In the genomic region with DNA sequence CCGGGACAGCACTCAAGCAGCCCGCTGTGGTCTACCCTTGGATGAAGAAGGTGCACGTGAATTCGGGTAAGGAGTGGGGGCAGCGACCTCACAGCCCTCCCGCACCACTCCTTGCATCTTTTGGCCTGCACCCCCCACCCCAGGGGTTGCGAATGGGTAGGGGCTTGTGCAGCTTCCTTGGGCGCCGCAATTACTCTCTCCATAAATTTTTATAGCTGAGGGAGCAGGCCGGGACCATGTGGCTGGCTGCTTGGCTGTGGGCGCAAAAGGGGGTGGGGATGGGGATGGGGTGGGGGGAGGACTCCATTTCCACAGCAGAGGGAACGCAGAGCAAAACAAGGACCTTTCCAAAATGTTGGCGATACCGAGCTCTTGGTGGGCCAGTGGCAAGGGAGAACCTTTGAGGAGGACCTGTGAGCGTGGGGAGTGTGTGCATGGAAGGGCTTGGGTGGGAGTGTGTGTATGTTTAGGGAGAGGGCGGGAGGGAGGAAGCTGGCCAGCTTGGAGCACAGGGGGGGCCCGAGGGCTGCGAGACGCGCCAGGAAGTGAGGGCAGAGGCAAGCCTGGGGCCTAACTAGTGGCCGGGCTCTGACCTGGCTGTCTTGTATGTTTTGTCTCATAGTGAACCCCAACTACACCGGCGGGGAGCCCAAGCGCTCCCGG, we compare ENCODE assay signal across 10 mouse cellular contexts. TPM values are rescaled to one million over a fixed set of nuclear protein-coding genes. Genes with fewer than 3 reads are reported as not detected.
DNase-seq lines count a peak whose midpoint lies in the region; ATAC-seq and TF ChIP-seq lines count a peak whose summit lies in the region.
"Had no signal": no experiment of that assay in that cellular context is flagged by ENCODE, and none has a peak within 500 bp of the region (broad histone marks: within the 10 kb centered on the region; RNA-seq: fewer than 3 reads in every experiment).

No protein-coding gene starts in this region.

- H3K4me3 ChIP-seq in kidney, embryonic 15.5 days (replicated peaks) = peak overlapping the region; percentile 40
- peak overlapping the region; percentile 49 for H3K4me3 ChIP-seq in embryonic facial prominence, embryonic 10.5 days
- peak overlapping the region; percentile 10 for H3K4me3 ChIP-seq in embryonic fibroblast, embryonic 13.5 days (ENCODE audit: insufficient read depth, low read length)
- H3K4me3 ChIP-seq in liver, embryonic 13.5 days (replicated peaks) = peak overlapping the region; percentile 22; the same call in 1 of the 2 replicates

- H3K9me3 ChIP-seq in kidney, embryonic 15.5 days (replicated peaks) = no peaks in the 10 kb centered on the region
- H3K9me3 ChIP-seq in embryonic facial prominence, embryonic 10.5 days = no peaks in the 10 kb centered on the region
- no peaks in the 10 kb centered on the region for H3K9me3 ChIP-seq in liver, embryonic 13.5 days (replicated peaks)
- H3K9me3 ChIP-seq: megakaryocyte, embryonic 14.5 days had no signal

- peak overlapping the region; percentile 85 for H3K27ac ChIP-seq in kidney, embryonic 15.5 days
- H3K27ac ChIP-seq in embryonic facial prominence, embryonic 10.5 days (replicated peaks) = no peak overlapping the region
- H3K27ac ChIP-seq in embryonic fibroblast, embryonic 13.5 days (ENCODE audit: insufficient read depth, low read length) = no peak overlapping the region
- H3K27ac ChIP-seq in liver, embryonic 13.5 days = no peak overlapping the region

- no peak for TF ChIP-seq CTCF in embryonic fibroblast, embryonic 13.5 days (IDR thresholded peaks at IDR 0.05; ENCODE audit: borderline replicate concordance, insufficient read depth, low read length)

- TF ChIP-seq POLR2A in embryonic fibroblast, embryonic 13.5 days (IDR thresholded peaks at IDR 0.05; ENCODE audit: low read depth, low read length) = no peak

- no peaks in the 10 kb centered on the region for H3K27me3 ChIP-seq in kidney, embryonic 15.5 days
- H3K27me3 ChIP-seq in embryonic facial prominence, embryonic 10.5 days (replicated peaks; ENCODE audit: low read depth, poor library complexity, severe bottlenecking) = peaks cover 100% of the 10 kb centered on the region
- H3K27me3 ChIP-seq in liver, embryonic 13.5 days = peaks cover 98% of the 10 kb centered on the region
- H3K27me3 ChIP-seq: Patski had no signal

- H3K4me2 ChIP-seq in kidney, embryonic 15.5 days = peak overlapping the region; percentile 65
- peak overlapping the region; percentile 35; the same call in 1 of the 2 replicates for H3K4me2 ChIP-seq in liver, embryonic 13.5 days

- peaks cover 88% of the 10 kb centered on the region for H3K4me1 ChIP-seq in kidney, embryonic 15.5 days
- peaks cover 8% of the 10 kb centered on the region for H3K4me1 ChIP-seq in embryonic facial prominence, embryonic 10.5 days
- H3K4me1 ChIP-seq in embryonic fibroblast, embryonic 13.5 days (ENCODE audit: control insufficient read depth, insufficient read depth, low read length) = no peaks in the 10 kb centered on the region
- H3K4me1 ChIP-seq in liver, embryonic 13.5 days (replicated peaks) = no peaks in the 10 kb centered on the region

- no peak for DNase-seq in kidney, postnatal 36 days
- no peak for DNase-seq in embryonic facial prominence, embryonic 10.5 days (ENCODE audit: low spot score)
- DNase-seq in liver, embryonic 13.5 days = no peak
- no peak for DNase-seq in layer of hippocampus, adult 9-11 months
- DNase-seq: right cerebral cortex, postnatal 14 days had no signal

- 10% methylated on average over 25 of the region's 25 CpGs for WGBS in kidney, embryonic 15.5 days
- under 1% methylated on average over 25 of the region's 25 CpGs for WGBS in embryonic facial prominence, embryonic 10.5 days
- WGBS in liver, embryonic 13.5 days (ENCODE audit: insufficient replicate concordance) = 10% methylated on average over 25 of the region's 25 CpGs

- H3K36me3 ChIP-seq in kidney, embryonic 15.5 days = peaks cover 34% of the 10 kb centered on the region
- H3K36me3 ChIP-seq in embryonic facial prominence, embryonic 10.5 days (replicated peaks) = no peaks in the 10 kb centered on the region
- H3K36me3 ChIP-seq in liver, embryonic 13.5 days = no peaks in the 10 kb centered on the region

- ATAC-seq in kidney, embryonic 15.5 days (replicated peaks; ENCODE audit: low FRiP score) = peak; percentile 67
- ATAC-seq in liver, embryonic 13.5 days (ENCODE audit: low read depth) = no peak
- ATAC-seq in megakaryocyte progenitor cell, adult 5-6 weeks (replicated peaks; ENCODE audit: poor library complexity) = no peak
- ATAC-seq: Patski had no signal

- peak overlapping the region; percentile 42 for H3K9ac ChIP-seq in kidney, embryonic 15.5 days
- H3K9ac ChIP-seq in liver, embryonic 13.5 days = no peak overlapping the region

RNA-seq across cellular contexts. Expression of gene Gm28230, which starts 1.2 kb away (rescaled TPM):
- polyA plus RNA-seq in kidney, embryonic 15.5 days (2015; fragmentation: Nextera tagmentation; extraction: Ambion mirVana) = 1.7 and 2.3 TPM in 2 replicates
- polyA plus RNA-seq in embryonic facial prominence, embryonic 10.5 days (2016; fragmentation: Nextera tagmentation; extraction: Ambion mirVana) = not detected in 2 replicates
- polyA plus RNA-seq in embryonic fibroblast, embryonic 13.5 days (2011; ENCODE audit: insufficient read length, low read depth, missing spikeins) = 0.70 and 1.4 TPM in 2 replicates
- polyA plus RNA-seq in liver, embryonic 13.5 days (2015; fragmentation: Nextera tagmentation; extraction: Ambion mirVana) = not detected in 2 replicates
- not detected in 2 replicates for total RNA-seq in megakaryocyte progenitor cell, adult 5-6 weeks (2015)
- total RNA-seq in megakaryocyte progenitor cell, adult 5-6 weeks (2017) = not detected in 2 replicates

RNA-seq across cellular contexts. Expression of gene Hoxd4, which starts 16.0 kb away (rescaled TPM):
- 5.6 and 5.8 TPM in 2 replicates for polyA plus RNA-seq in kidney, embryonic 15.5 days (2015; fragmentation: Nextera tagmentation; extraction: Ambion mirVana)
- not detected in 2 replicates for polyA plus RNA-seq in embryonic facial prominence, embryonic 10.5 days (2016; fragmentation: Nextera tagmentation; extraction: Ambion mirVana)
- 4.1 and 6.7 TPM in 2 replicates for polyA plus RNA-seq in embryonic fibroblast, embryonic 13.5 days (2011; ENCODE audit: insufficient read length, low read depth, missing spikeins)
- polyA plus RNA-seq in liver, embryonic 13.5 days (2015; fragmentation: Nextera tagmentation; extraction: Ambion mirVana) = not detected in 2 replicates
- not detected in 2 replicates for total RNA-seq in megakaryocyte progenitor cell, adult 5-6 weeks (2015)
- total RNA-seq in megakaryocyte progenitor cell, adult 5-6 weeks (2017) = not detected in 2 replicates

RNA-seq across cellular contexts. Expression of gene Hoxd3, which starts 16.0 kb away (rescaled TPM):
- 15.2 and 15.9 TPM in 2 replicates for polyA plus RNA-seq in kidney, embryonic 15.5 days (2015; fragmentation: Nextera tagmentation; extraction: Ambion mirVana)
- 1.7 and 6.9 TPM in 2 replicates for polyA plus RNA-seq in embryonic facial prominence, embryonic 10.5 days (2016; fragmentation: Nextera tagmentation; extraction: Ambion mirVana)
- 2.7 and 3.3 TPM in 2 replicates for polyA plus RNA-seq in embryonic fibroblast, embryonic 13.5 days (2011; ENCODE audit: insufficient read length, low read depth, missing spikeins)
- polyA plus RNA-seq in liver, embryonic 13.5 days (2015; fragmentation: Nextera tagmentation; extraction: Ambion mirVana) = 0.10 and 0.16 TPM in 2 replicates
- total RNA-seq in megakaryocyte progenitor cell, adult 5-6 weeks (2015) = not detected in 2 replicates
- total RNA-seq in megakaryocyte progenitor cell, adult 5-6 weeks (2017) = not detected in 2 replicates

RNA-seq across cellular contexts. Expression of gene Hoxd8, which starts 23.4 kb away (rescaled TPM):
- polyA plus RNA-seq in kidney, embryonic 15.5 days (2015; fragmentation: Nextera tagmentation; extraction: Ambion mirVana) = 36.4 and 40.8 TPM in 2 replicates
- not detected in 2 replicates for polyA plus RNA-seq in embryonic facial prominence, embryonic 10.5 days (2016; fragmentation: Nextera tagmentation; extraction: Ambion mirVana)
- 9.9 and 16.5 TPM in 2 replicates for polyA plus RNA-seq in embryonic fibroblast, embryonic 13.5 days (2011; ENCODE audit: insufficient read length, low read depth, missing spikeins)
- 0.08 and 0.10 TPM in 2 replicates for polyA plus RNA-seq in liver, embryonic 13.5 days (2015; fragmentation: Nextera tagmentation; extraction: Ambion mirVana)
- total RNA-seq in megakaryocyte progenitor cell, adult 5-6 weeks (2015) = not detected in 2 replicates
- total RNA-seq in megakaryocyte progenitor cell, adult 5-6 weeks (2017) = not detected in 2 replicates

RNA-seq across cellular contexts. Expression of gene Hoxd9, which starts 30.2 kb away (rescaled TPM):
- 38.1 and 40.7 TPM in 2 replicates for polyA plus RNA-seq in kidney, embryonic 15.5 days (2015; fragmentation: Nextera tagmentation; extraction: Ambion mirVana)
- not detected in 2 replicates for polyA plus RNA-seq in embryonic facial prominence, embryonic 10.5 days (2016; fragmentation: Nextera tagmentation; extraction: Ambion mirVana)
- 2.1 and 3.5 TPM in 2 replicates for polyA plus RNA-seq in embryonic fibroblast, embryonic 13.5 days (2011; ENCODE audit: insufficient read length, low read depth, missing spikeins)
- not detected in 2 replicates for polyA plus RNA-seq in liver, embryonic 13.5 days (2015; fragmentation: Nextera tagmentation; extraction: Ambion mirVana)
- not detected in 2 replicates for total RNA-seq in megakaryocyte progenitor cell, adult 5-6 weeks (2015)
- not detected in 2 replicates for total RNA-seq in megakaryocyte progenitor cell, adult 5-6 weeks (2017)
